Mouse (Mus musculus) left cerebral cortex, postnatal 25 days (tissue): ENCODE results near the gene Sipa1l1. TPM values are rescaled to one million over a fixed set of nuclear protein-coding genes. Genes with fewer than 3 reads are reported as not detected.

ENCODE experiments used
- DNase-seq, 2 experiments: peaks; one replicate each; pipeline ENCODE4 v3.0.0; 2022; ENCODE audit warnings: low spot score in 2 of 2, mixed read lengths in 1 of 2
- intact Hi-C: fragments of 180-260 bp; cut with DNase I; formaldehyde crosslinking; loops from one replicate; pipeline ENCODE4 v1.15.1; 2025
- total RNA-seq, 2 experiments: library from RNA; stranded (reverse); gene quantifications; 2 replicates each; pipeline ENCODE4 v1.2.3; 2021

Sipa1l1 gene
- total RNA-seq, 2 experiments from 2014 or later: 258 to 266 TPM

DNA sequence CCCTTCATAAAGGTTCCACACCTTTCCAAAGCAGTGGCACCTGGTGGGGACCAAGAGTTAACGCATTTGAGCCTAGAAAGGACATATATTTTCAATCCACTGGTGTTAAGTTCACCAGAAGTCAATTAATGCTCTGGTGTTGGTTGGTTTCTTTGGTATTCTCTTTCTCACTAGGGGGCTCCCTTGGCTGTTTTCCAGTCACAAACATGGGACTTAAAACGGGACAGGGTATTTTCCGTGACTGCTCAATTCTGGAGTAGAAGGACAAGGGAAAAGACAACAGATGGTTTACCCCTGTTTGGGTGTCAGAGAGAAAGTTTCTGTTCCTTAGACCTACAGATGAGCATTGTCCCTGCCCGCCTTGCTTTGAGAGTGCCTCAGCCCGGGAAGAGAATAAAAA is 105.5 kb downstream of the Sipa1l1 start:
- intact Hi-C loops: no loop called here
- DNase-seq: no peak

DNA sequence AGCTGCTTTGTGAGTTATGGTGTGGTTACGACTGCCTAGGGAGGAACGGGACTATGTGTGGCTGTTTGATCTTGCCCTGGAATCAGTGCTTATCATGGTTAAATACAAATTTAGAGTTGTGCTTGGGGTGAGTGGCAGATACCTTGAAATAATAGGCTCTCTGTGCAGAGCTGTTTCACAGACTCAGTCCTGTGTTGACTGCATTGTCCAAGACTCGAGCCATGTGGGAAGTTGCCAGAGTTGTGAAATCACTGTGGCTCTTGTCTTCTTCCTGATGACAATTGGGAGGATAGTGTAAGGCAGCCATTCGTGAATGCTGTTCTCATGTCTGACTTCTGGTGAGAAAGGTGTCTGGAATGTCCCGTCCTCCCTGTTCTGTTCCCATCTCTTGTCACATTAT is 106.6 kb downstream of the Sipa1l1 start:
- intact Hi-C loops: no loop called here

DNA sequence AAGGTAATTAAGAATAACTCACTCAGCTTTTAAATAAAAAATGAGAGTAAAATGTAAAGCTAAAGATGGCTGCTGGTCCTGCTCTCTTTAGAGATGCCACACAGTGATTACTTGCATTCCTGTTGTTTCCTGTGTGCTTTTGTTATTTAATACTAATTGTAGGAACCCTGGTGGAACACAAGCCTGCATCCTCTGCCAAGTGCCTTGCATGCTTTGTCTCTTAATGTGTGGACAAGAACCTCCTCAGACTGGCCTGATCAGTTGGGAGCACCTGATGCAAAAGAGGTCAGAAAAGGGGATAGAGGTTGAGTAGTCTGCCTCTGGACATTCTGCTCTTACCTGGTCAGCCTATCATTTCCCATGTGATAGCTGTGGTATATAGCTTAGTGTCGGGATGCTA is 107.5 kb downstream of the Sipa1l1 start:
- DNase-seq: no peak
- intact Hi-C loops: no loop called here

More for the DNA sequence above, 106.6 kb downstream of the Sipa1l1 start:
- no peak for DNase-seq

DNA sequence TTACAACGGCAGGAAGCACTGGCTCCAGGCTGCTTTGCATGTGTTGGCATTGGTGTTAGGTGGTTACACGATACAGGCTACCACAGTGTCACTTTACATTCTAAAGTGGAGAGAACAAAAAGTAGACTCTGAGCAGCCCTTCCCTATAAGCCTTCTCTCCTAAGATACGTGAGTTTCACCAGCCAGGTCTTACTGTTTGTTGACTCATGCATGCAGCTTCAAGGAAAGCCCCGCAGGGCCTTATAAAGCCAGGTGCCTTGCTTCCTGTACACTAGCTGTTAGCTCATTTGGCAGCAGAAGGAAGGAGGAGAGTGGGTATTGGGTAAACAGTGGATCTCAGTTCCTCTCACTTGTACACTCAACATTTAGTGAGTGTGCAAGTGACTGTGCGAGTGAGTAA is 115.5 kb downstream of the Sipa1l1 start:
- DNase-seq: no peak
- intact Hi-C loops: no loop called here

DNA sequence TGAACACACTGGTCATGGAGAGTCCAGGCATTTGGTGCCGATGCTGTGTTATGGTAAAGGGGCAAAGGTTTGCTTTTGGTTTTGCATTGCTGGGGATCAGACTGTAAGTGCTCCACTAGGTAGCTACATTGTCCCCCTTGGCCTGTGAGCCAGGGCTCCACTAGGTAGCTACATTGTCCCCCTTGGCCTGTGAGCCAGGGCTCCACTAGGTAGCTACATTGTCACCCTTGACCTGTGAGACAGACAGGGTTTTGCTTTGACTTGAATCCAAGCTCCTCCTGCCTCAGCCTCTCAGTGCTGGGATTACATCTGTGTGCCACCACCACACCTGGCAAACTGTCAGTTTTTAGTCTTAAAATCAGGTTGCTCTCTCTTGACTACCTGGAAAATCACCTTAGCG is 115.9 kb downstream of the Sipa1l1 start:
- intact Hi-C loops: no loop called here
- no peak for DNase-seq

DNA sequence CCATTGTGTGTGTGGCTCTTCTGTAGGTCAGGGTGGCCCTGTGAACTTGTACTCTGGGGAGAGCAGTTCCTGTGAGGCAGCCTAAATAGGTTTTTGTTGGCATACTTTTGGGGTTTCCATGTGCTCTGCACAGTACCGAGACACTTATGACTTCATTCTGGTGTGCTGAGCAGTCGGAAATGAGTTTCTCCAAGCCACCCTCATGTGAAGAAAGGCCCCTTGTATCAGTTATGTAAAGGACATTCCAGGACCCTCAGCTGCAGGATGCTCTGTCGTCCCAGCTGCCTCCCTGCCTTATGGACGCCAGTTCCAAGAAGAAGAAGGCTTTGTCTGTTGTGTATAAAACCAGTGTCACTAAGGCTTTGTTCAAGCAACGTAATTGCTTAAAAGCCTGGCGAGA is 116.9 kb downstream of the Sipa1l1 start:
- DNase-seq: peak in 1 of 2 experiments; percentile 21
- intact Hi-C loops: no loop called here

DNA sequence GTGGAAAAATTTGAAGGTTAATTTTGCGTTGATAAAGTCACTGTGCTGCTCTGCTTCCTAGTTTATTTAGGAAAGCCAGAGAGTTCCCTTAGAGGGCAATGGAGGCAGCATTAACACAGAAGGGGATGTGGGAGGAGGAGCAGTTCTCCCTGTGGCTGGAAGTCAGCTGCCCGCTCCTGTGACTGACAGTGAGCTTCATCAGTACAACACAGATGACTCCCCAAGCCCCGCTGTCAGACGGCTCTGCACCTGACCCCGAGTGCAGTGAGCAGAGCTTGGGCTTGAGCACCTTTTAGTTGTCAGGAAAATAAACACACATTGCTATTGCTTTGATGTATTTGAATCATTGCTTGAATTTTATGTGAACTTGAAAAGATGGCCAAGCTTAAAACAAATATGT is 117.7 kb downstream of the Sipa1l1 start:
- intact Hi-C loops: no loop called here
- no peak for DNase-seq

DNA sequence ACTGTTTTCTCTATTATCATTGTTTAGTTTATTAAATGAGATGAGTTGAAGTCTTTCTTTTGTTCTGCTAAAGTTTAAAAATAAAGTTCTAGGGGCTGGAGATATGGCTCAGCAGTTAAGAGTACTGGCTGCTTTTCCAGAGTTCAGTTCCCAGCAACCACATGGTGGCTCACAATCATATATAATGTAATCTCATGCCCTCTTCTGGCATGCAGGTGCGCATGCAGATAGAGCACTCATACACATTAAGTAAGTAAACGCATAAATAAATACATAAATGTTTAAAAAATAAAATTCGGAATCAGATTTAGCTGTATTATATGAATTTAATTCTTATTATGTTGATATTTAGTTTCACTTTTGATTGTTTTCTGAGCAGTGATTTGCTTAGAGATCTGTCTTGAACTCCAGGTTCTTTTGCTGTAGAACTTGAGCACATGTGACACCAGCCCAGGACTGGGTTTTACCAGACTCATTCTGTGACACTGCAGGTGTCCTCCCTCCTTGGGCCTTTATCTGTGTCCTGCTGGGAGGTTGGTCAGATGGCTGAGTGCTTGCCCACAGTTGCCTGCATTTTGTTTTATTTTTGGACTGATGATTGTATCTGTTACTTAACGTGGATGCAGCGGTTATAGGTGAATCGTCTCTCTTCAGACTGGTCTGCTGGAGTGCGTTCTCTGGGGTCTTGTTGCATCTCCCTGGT is 124.6 kb downstream of the Sipa1l1 start:
- no peak for DNase-seq
- intact Hi-C loops: no loop called here

DNA sequence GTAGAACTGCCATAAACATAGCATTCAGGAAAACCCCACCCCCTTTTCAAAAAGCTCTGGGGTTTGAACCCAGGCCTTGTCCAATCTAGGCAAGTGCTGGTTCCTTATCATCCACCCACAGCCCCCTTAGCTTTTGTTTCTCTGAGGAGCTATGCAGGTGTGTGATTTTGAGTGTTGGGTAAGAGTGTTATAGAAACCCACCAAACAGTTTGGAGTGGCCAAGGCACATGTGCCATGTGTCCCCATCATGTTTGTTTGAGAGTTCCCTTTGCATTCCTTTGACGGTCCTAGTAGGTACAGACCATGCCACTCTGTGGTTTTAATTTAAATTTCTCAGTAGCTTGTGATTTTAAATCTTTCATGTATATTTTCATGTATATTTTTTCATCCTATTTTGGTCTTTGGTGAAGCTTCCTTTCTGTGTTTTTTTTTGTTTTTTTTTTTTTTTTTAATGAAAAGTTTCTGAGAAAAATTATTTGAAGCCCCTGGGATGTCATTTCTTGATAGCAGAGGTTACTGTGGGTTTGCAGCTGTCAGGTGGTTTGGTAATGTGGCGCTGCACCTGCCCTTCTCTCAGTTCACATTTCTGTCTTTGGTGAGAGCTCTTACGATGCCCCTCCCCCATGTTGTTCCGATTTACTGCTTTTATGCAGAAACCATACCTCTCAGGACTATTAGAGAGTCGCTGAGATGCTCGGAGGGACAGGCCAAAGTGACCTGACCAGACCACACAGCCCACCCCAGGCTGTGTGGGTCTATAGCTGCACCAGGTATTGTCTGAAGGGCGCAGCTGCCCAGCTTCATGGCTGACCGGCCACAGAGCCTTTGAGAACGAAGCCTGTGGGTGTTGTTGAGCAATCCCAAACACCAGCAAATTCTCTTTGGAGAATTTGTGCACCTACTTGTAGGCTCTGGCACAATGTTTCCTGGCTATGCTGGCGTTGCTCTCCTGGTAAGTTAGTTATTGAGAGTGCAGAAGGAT is 126.1 kb downstream of the Sipa1l1 start:
- intact Hi-C loops: no loop called here

DNA sequence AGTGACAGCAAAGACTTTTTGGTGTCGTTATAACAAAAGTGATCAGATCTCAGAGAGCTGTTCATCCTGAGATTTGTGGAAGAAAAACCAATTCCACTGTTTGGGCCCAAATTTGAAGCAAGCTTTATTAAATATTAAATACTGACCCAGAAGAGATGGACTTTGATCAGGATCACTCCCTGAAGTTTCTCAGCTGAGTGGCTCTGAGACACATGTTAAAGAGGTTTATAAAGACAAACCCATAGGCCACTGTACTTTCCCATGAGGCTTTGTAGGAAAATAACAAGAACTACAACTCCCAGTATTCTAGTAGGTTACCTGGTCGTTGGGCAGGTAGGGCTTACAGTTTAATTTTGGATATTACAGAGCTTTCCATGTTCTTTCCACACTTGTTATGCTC is 127.2 kb downstream of the Sipa1l1 start:
- intact Hi-C loops: no loop called here
- DNase-seq: no peak

More for the DNA sequence above, 126.1 kb downstream of the Sipa1l1 start:
- no peak for DNase-seq

DNA sequence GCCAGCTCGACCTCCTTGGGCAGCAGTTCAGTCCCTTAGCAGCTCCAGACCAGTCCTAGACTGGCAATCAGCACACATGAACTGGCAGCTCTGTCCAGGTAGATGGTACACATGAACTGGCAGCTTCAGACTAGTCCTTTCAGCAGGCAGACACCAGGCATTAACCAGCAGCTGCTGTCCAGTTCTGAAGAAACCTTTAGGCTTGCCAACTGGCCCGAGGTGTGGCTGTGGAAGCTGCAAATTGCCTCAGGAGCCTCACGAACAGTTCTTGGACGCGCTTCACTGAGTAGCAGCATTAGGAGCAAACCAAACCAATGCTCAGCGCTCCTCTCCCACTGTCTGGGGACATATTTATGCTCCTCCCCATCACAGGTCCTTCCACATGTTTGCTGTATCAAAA is 128.1 kb downstream of the Sipa1l1 start:
- intact Hi-C loops: no loop called here
- no peak for DNase-seq

DNA sequence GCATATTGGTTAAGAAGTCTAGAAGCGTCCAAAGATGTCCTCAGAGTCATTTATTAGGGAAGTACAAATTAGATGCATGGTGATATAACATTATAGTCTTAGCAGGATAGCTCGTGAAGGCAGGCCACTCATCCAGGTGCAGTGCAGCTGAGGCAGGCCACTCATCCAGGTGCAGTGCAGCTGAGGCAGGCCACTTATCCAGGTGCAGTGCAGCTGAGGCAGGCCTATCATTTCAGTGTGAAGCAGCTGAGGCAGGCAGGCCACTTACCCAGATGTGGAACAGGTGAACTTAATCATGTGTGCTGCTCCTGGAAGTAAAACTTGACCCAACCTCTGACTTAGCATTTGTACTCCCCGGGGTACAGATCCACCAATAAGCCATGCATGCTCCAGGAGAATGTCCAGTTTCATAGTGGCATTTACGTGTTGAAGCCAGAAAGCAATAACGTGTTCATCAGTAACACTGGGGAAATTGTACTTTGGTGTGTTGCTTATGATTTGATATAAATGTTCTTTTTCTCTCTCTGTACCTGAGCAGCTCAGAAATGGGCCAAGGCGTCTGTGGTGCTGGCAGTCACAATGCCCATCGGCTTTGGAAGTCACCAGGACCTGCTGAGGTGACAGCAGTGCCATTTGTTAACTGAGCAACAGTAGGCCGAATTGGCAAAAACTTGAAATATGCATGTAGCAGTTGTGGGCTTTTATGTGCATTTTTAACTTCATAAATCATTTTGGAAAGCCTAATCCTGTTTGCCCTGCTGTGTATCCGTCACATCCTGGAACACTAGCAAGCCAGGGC is 129.7 kb downstream of the Sipa1l1 start:
- intact Hi-C loops: no loop called here
- no peak for DNase-seq

DNA sequence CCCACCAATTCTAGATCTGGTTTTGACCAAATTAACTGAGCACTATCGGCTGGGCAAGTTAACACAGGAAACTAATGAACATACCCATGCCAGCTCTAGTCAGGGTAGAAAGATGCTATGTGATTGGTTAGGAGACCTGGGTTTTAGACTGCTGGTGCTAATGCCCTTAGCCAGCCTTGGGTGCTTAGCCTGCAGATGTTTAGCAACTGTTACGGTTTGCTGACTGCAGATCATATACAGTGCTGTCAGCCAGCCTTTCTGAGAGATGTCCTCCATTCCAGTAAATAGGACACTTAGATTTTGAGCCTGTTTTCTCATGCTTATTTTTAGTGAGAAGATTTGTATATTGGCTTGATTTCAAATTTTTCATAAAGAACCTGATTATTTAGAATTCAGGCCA is 135.0 kb downstream of the Sipa1l1 start:
- intact Hi-C loops: no loop called here
- DNase-seq: no peak

DNA sequence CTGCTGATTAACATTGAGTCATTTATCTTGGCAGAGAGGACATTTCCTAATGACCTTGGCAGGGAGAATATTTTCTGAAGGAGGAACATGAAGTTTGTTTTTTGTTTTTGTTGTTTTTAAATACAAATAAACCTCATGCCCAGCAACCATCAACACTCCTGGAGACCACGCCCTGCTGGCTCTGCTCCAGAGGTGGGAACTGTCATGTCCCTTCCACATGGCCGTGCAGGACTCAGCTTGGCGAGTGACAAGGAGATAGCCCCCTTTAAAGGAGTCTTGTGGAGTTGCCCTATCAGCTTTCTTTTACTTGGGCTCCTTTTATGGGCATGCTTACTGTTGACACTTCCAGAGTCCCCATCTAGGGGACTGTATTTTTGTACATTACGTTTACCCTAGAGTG is 136.9 kb downstream of the Sipa1l1 start:
- DNase-seq: no peak
- intact Hi-C loops: no loop called here

DNA sequence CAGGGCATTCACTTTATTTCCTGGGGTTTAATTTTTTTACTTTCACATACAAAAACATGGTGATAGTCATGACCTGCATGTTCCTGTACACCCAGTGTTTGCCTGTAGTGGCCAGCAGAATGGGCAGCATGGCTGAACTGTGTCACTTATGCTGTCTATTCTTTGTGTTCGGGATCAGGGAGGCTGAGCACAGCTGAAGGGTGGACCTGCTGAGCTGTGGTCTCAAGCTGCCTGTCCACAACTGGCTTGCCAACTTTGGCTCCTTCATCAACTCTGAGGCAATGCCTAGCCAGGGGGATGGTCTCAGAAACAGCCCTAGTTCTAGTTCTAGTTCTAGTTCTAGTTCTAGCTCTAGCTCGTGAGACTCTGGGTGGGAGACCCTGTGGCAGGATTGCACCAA is 142.5 kb downstream of the Sipa1l1 start:
- intact Hi-C loops: no loop called here
- DNase-seq: no peak

DNA sequence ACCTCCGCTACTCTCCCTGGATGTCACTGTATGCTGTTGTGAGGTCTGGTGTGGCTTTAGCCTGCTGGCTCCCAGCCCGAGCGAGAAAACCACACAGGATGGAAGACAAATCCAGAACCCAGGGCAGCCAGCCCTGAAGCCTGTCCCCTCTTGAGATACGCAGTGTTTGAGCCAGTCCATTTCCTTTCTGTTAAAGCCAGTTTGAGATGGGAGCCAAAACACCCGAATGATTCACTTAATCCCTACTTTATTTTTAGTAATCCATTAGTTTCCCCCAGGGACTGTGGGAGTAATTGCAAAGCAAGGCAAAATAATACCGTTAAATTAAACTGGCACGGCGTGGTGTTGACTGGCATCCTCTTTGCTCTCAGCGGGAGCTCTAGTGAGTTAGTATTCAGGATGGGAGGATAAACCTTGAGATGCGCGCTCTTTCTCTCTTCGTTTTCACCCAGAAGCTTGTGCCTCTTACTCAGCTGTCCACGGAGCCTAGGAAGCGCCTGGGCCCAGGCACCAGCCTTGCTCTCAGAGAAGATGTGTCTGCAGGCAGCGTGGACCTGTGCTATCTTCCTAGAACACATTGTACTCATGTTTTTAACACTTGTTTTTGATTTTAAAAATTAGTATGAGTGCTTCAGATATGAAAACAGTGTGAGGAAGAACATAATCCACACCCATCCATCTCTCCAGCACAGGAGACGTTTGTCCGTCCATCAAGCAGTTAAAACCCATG is 143.1 kb downstream of the Sipa1l1 start:
- peak in 1 of 2 experiments; percentile 40 for DNase-seq
- intact Hi-C loops: no loop called here

DNA sequence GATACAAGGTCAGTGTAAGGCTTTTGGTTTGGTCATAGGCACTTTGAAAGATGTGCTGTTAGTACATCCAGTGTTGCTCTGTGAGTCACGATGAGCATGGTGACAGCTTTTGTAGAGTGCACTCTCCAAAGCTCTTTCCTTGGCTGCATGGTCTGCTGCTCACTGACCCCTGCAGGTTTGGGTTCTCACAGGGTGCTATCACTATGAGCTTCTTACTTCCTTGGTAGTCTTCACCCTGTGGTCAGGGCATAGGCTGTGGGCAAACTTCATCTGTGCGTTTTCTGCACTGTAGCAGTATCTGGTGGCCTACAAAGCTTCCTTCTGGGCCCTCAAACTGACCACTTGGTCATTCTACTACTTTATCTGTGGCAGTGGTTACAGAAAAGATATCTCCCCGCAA is 144.0 kb downstream of the Sipa1l1 start:
- DNase-seq: no peak
- intact Hi-C loops: no loop called here

DNA sequence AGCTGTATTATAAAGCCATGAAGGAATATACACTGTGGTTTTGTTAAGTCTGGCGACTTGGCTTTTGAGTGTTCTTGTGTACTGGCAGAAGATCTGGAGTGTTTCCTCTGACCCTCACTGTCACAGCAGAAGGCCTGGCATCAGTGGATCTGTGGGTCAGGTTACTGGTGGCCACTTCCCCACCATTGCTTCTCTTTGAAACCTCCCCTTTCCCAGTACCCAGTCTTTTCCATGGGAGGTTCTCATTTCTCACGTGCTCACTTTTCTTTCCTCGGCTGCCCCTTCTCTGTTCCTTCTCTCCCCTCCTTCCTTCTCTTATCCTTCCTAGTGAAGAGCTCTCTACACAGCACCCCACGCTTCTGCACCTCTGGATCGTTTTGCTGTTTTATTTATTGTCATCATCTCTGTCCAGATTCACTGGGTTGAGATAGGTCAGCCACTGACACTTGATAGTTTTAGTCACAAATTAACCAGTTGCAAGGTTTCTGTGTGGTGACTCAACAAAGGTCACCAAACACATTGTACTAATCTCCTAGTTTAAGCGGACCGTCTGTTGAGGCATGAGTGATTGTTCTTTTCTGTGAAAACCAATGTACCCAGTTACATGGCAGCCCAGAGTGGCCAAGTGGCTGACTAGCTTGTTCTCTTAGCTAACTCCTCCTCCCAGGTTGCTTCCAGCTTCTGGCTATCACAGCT is 150.5 kb downstream of the Sipa1l1 start:
- intact Hi-C loops: no loop called here
- DNase-seq: no peak

DNA sequence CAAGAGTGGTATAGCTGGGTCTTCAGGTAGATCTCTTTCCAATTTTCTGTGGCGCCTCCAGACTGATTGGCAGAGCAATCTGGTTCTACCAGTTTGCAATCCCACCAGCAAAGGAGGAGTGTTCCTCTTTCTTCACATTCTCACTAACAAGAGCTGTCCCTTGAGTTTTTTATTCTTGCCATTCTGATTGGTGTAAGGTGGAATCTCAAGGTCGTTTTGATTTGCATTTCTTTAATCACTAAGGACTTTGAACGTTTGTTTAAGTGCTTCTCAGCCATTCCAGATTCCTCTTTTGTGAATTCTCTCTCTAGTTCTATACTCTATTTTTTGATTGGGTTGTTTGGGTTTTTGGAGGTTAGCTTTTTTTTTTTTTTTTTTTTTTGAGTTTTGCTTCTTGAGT is 151.1 kb downstream of the Sipa1l1 start:
- no peak for DNase-seq
- intact Hi-C loops: no loop called here
